Mouse (Mus musculus) G1E (cell line): ENCODE results near the gene Smyd4. TPM values are rescaled to one million over a fixed set of nuclear protein-coding genes. Genes with fewer than 3 reads are reported as not detected.

ENCODE experiments used
- ATAC-seq: 2 replicates; pipeline ENCODE4 v1.8.0; 2016; ENCODE audit warnings: mild to moderate bottlenecking; ENCODE audit not compliant: insufficient number of reproducible peaks, poor library complexity, low FRiP score, severe bottlenecking; ENCODE audit errors: extremely low read depth
- DNase-seq: peaks from one replicate; pipeline ENCODE4 v3.0.0; 2012; ENCODE audit warnings: low spot score
- H3K27me3 ChIP-seq: 2 replicates; pipeline ENCODE4 v1.6.1; 2012; ENCODE audit warnings: mild to moderate bottlenecking, low read length, inconsistent platforms; ENCODE audit not compliant: insufficient read depth
- H3K36me3 ChIP-seq: replicated peaks from 2 replicates; pipeline ENCODE3; 2012; ENCODE audit warnings: mild to moderate bottlenecking, inconsistent platforms
- H3K4me1 ChIP-seq: 2 replicates; pipeline ENCODE4 v1.6.1; 2012; ENCODE audit warnings: low read depth, low read length, inconsistent platforms, mixed read lengths; ENCODE audit not compliant: insufficient read depth
- H3K4me3 ChIP-seq: 2 replicates; pipeline ENCODE4 v1.5.1; 2012; ENCODE audit warnings: low read depth, mild to moderate bottlenecking, inconsistent platforms, low read length, moderate library complexity, mixed read lengths
- H3K9me3 ChIP-seq: replicated peaks from 2 replicates; pipeline ENCODE4 v1.6.1; 2012; ENCODE audit warnings: inconsistent platforms
- CTCF ChIP-seq: IDR thresholded peaks from 2 replicates; pipeline ENCODE4 v1.5.1; 2012; ENCODE audit warnings: low read depth, low read length, inconsistent platforms, mixed read lengths
- GATA1 ChIP-seq: IDR thresholded peaks from 2 replicates; pipeline ENCODE4 v1.6.1; 2012; ENCODE audit warnings: borderline replicate concordance, low read length, inconsistent platforms, mixed read lengths
- GATA2 ChIP-seq: IDR thresholded peaks from 2 replicates; pipeline ENCODE4 v1.6.1; 2012; ENCODE audit warnings: low read depth, low read length, inconsistent platforms, borderline replicate concordance
- POLR2AphosphoS5 ChIP-seq: IDR thresholded peaks from 2 replicates; pipeline ENCODE4 v1.6.1; 2012; ENCODE audit warnings: low read depth, low read length, inconsistent platforms; ENCODE audit not compliant: insufficient replicate concordance
- TAL1 ChIP-seq: conservative IDR thresholded peaks from 2 replicates; pipeline ENCODE4 v1.6.1; 2012; ENCODE audit warnings: low read depth, low read length, inconsistent platforms, mixed read lengths
- polyA plus RNA-seq: library from polyadenylated mRNA; stranded (reverse); fragments of >175 nt; gene quantifications from 2 replicates; pipeline ENCODE4 v1.2.3, GENCODE M21; 2012
- total RNA-seq, 2 experiments: library from RNA; stranded (forward) in 1 of 2; stranded (reverse) in 1 of 2; fragments of 200-1000 nt in 1 of 2; fragments of >200 nt in 1 of 2; fragmentation: Nextera tagmentation in 1 of 2; gene quantifications; 2 replicates each; pipeline ENCODE4 v1.2.3; 2014 to 2017

The Smyd4 gene
- total and polyA plus RNA-seq, 3 experiments: 1.1 to 15.0 (median 12.4) TPM

DNA sequence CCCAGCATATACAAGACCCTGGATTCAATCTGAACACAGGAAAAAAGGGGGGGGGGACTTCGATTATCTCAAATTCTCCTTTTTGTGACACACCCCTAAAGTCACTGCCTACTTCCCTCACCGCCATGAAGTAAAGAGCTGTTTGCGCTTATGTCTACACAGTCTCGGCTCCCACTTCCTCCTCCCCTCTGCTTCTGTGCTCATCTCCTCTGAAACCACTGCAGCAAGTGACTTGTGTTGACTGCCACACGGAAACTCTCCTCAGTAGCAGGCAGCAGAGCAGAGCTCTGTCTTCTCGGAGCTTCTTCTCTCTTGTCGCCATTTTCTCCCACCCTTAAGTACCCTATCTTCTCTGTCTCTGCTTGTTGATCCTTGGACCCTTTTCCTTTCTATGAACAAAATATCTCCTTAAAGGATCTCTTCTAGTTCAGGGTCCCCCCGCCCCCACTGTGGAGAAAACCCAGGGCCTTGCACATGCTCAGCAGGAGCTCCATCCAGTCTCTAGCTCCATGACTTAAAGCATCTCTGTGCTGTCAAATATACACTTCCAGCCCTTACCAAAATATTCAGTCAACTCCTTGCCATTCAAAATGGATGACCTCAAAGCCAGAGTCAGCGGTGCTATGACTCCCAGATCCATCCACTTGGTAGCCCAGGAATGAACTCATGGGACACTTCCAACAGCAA lies 80.9 kb downstream of the Smyd4 start:
- DNase-seq (no peak), ATAC-seq (no peak)
- Histone ChIP-seq H3K4me3 (no peak overlapping the region), H3K9me3 (peaks cover 1% of the 10 kb centered on the region), H3K4me1 (peaks cover 4% of the 10 kb centered on the region), H3K36me3 (no peaks in the 10 kb centered on the region), H3K27me3 (peaks cover 40% of the 10 kb centered on the region)
- TF ChIP-seq GATA2: no peak
- TF ChIP-seq TAL1: no peak
- no peak for TF ChIP-seq GATA1
- TF ChIP-seq CTCF: no peak
- no peak for TF ChIP-seq POLR2AphosphoS5

DNA sequence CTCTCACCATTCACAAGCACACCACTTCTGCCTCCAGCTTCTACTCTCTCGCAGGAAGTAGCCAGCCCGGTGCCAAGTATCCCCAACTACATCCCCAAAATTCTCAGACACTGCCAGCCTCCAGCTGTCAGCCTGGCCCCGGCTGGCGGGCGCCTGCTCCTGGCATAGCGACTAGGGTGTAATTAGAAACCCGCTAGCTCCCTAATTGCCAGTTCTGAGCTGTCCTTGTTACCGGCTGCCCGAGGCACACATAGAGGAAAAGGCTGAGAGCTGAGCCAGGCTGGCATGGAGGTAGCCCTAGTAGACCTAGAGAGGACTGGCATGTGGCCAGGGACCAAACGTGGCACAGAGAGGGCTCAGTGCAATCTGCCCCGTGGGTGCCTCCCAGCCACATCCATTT lies 83.1 kb downstream of the Smyd4 start:
- ATAC-seq: no peak
- TF ChIP-seq TAL1 (no peak), GATA1 (no peak), CTCF (no peak), GATA2 (no peak), POLR2AphosphoS5 (no peak)

DNA sequence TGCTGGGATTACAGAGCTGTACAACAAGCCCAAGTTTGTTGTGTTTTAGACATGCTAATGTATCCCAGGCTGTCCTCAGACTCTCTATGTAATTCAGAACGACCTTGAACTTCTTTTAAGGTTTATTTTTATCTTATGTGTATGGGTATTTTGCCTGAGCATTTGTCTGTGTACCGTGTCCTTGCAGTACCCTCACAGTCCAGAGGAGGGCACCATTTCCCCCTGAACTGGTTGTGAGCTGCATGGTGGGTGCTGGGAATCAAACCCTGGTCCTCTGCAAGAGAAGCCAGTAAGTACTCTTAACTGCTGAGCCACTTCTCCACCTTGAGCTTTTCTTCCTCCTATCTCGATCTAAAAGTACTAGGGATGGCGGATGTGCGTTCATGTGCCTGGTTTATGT lies 85.9 kb downstream of the Smyd4 start:
- DNase-seq: no peak
- Histone ChIP-seq H3K4me1 (no peaks in the 10 kb centered on the region; the same call in 1 of the 2 replicates), H3K4me3 (no peak overlapping the region), H3K9me3 (peaks cover 9% of the 10 kb centered on the region), H3K27me3 (peaks cover 29% of the 10 kb centered on the region), H3K36me3 (no peaks in the 10 kb centered on the region)
- 0 out of 2 replicates have a peak, but pooled peaks have one; percentile 21 for TF ChIP-seq CTCF
- no peak for TF ChIP-seq GATA2
- ATAC-seq: no peak

More for the DNA sequence above, 83.1 kb downstream of the Smyd4 start:
- Histone ChIP-seq H3K4me1 (peaks cover 4% of the 10 kb centered on the region), H3K27me3 (peaks cover 34% of the 10 kb centered on the region), H3K4me3 (no peak overlapping the region), H3K9me3 (peaks cover 9% of the 10 kb centered on the region), H3K36me3 (no peaks in the 10 kb centered on the region)
- DNase-seq: no peak

DNA sequence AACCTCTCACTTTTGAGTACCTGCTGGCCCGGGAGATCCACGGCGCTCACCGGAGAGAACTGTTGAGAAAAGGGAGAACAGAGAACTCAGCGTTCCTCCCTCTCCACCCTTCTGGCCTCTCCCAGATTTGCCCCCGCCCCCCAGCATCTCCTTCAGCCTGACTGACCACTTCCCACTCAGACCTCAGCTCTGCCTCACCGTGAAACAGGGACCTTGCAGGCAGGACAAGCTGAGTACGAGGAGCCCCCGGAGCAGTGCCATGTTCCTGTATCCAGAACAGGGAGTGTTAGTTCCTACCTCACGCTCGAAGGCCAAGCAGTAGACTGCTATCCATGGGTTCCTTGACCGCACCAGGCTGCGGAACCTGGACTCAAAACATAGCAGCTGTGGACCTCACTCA lies 90.0 kb downstream of the Smyd4 start:
- peaks cover 9% of the 10 kb centered on the region for H3K9me3 ChIP-seq
- DNase-seq (no peak), ATAC-seq (no peak)
- peaks cover 2% of the 10 kb centered on the region; the same call in 1 of the 2 replicates for H3K4me1 ChIP-seq
- TF ChIP-seq GATA1 (no peak), POLR2AphosphoS5 (no peak), CTCF (no peak), GATA2 (no peak), TAL1 (no peak)
- peaks cover 14% of the 10 kb centered on the region; the same call in 1 of the 2 replicates for H3K27me3 ChIP-seq
- peaks cover 36% of the 10 kb centered on the region for H3K36me3 ChIP-seq
- no peak overlapping the region for H3K4me3 ChIP-seq

DNA sequence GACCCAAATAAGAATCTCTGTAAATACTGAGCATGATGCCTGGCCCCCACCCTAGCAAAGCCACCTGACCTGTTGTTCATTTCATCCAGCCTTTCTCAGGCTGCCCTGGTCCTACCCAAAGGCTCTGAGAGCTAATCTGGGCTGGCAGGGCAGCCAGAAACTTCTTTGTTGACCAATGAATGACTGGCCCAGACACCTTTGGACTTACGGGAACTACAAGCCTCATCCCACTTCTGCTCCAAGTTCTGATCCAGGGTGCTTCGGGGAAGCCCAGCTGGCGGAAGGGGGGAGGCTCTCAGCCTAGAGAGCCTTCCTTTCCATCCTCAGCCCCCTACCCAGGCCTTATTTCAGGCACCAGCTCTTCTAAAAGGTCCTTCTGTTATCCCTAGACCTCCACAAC lies 90.6 kb downstream of the Smyd4 start:
- H3K4me1 ChIP-seq: peaks cover 2% of the 10 kb centered on the region; the same call in 1 of the 2 replicates
- H3K36me3 ChIP-seq: peaks cover 42% of the 10 kb centered on the region
- DNase-seq: no peak
- H3K4me3 ChIP-seq: no peak overlapping the region
- TF ChIP-seq GATA1 (no peak), GATA2 (no peak), CTCF (no peak), TAL1 (no peak), POLR2AphosphoS5 (no peak)
- peaks cover 9% of the 10 kb centered on the region for H3K9me3 ChIP-seq
- H3K27me3 ChIP-seq: peaks cover 14% of the 10 kb centered on the region; the same call in 1 of the 2 replicates
- no peak for ATAC-seq

DNA sequence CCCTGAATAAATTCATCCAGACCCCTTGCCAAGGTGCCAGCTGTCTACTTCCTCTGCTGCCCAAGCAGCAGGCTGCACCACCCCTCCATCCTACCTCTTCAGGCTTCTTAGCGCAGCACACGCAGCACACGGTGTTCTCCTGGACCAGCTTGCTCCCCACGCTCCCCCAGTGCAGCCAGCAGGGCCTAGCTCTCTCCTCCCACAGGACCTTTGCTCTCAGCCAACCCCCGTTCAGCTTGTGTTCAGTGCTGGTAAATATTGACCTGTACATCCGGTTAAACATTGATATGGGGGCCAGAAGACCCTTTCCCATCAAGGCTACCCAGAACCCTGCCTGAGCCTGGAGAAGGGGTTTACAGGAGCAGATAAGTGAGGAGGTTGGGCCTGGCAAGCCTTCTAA lies 91.1 kb downstream of the Smyd4 start, which contains the start of gene Serpinf2:
TSS of gene Serpinf2 (minus strand) at position 229 of the 400 bp plus-strand sequence.
- Histone ChIP-seq H3K36me3 (peaks cover 48% of the 10 kb centered on the region), H3K4me1 (peaks cover 2% of the 10 kb centered on the region; the same call in 1 of the 2 replicates), H3K9me3 (peaks cover 6% of the 10 kb centered on the region), H3K4me3 (no peak within 1 kb of the TSS), H3K27me3 (peaks cover 14% of the 10 kb centered on the region; the same call in 1 of the 2 replicates)
- DNase-seq (no peak), ATAC-seq (no peak)
- no peak for TF ChIP-seq POLR2AphosphoS5
- TF ChIP-seq GATA1: no peak
- TF ChIP-seq CTCF: no peak
- no peak for TF ChIP-seq GATA2
- TF ChIP-seq TAL1: no peak
